Comparison of ENCODE assay signal across 12 mouse cellular contexts in the genomic region with DNA sequence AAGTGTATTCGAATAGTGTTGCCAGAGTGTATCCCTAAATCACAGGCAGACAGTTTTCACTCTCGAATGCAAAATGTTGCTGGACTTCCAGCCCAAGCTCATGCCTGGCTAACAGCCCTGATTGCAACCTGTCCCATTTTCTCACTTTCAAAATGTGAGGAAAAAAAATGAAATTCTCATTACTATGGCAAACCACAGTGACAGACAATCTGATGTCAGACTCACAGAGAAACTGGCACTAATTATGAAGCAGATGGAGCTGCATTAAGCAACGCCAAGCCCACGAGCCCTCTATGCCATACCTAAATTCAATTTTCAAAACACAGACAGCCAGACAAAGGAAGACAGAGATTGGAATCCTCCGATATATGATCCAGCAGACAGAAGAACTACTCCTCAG.
A peak's percentile ranks its signal among the peaks of the same experiment; 100 is the strongest.
DNase-seq lines count a peak whose midpoint lies in the region; ATAC-seq lines count a peak whose summit lies in the region.
"Had no signal": no experiment of that assay in that cellular context is flagged by ENCODE, and none has a peak within 500 bp of the region (broad histone marks: within the 10 kb centered on the region; RNA-seq: fewer than 3 reads in every experiment).

No protein-coding gene starts in this region.

- no peaks in the 10 kb centered on the region for H3K27me3 ChIP-seq in forebrain, embryonic 13.5 days
- H3K27me3 ChIP-seq in forebrain, embryonic 10.5 days (ENCODE audit: poor library complexity, severe bottlenecking) = no peaks in the 10 kb centered on the region

- H3K36me3 ChIP-seq in forebrain, embryonic 13.5 days (ENCODE audit: poor library complexity, severe bottlenecking) = no peaks in the 10 kb centered on the region
- no peaks in the 10 kb centered on the region for H3K36me3 ChIP-seq in forebrain, embryonic 10.5 days (replicated peaks)

- H3K27ac ChIP-seq in forebrain, embryonic 13.5 days = peak overlapping the region; percentile 67
- H3K27ac ChIP-seq in forebrain, embryonic 10.5 days = no peak overlapping the region
- H3K27ac ChIP-seq: kidney, postnatal 0 days had no signal

- H3K4me1 ChIP-seq in forebrain, embryonic 13.5 days = peaks cover 15% of the 10 kb centered on the region
- 0 out of 2 replicates have a peak, but pooled peaks cover 4% of the 10 kb centered on the region for H3K4me1 ChIP-seq in forebrain, embryonic 10.5 days

- no peak for DNase-seq in forebrain, embryonic 10.5 days (ENCODE audit: extremely low spot score, low spot score)
- DNase-seq in right cerebral cortex, adult 18-20 months = peak; percentile 36
- no peak for DNase-seq in right cerebral cortex, postnatal 4 days
- peak; percentile 51 to 81 for DNase-seq in layer of hippocampus, adult 18-20 months (ENCODE audit: low spot score in 2 of 2)
- no peak for DNase-seq in heart, postnatal 10 days
- DNase-seq in heart, postnatal 14 days = no peak
- DNase-seq in kidney, adult 8-10 months = no peak
- DNase-seq: heart, adult 11 months; lung, embryonic 14.5 days; thymus, adult 2 months had no signal

- no peaks in the 10 kb centered on the region for H3K9me3 ChIP-seq in forebrain, embryonic 13.5 days (replicated peaks)
- H3K9me3 ChIP-seq in forebrain, embryonic 10.5 days = no peaks in the 10 kb centered on the region

- no peak overlapping the region for H3K4me3 ChIP-seq in forebrain, embryonic 13.5 days
- no peak overlapping the region for H3K4me3 ChIP-seq in forebrain, embryonic 10.5 days

- no peak overlapping the region for H3K4me2 ChIP-seq in forebrain, embryonic 13.5 days
- H3K4me2 ChIP-seq: lung, embryonic 14.5 days had no signal

- peak; percentile 83 for ATAC-seq in forebrain, embryonic 13.5 days

- H3K9ac ChIP-seq in forebrain, embryonic 13.5 days = no peak overlapping the region
- H3K9ac ChIP-seq: lung, embryonic 14.5 days had no signal

- intact Hi-C loops in heart, postnatal 10 days (cut with DNase I) = no loop called here
- intact Hi-C loops in heart, postnatal 14 days (cut with DNase I) = no loop called here

- WGBS in forebrain, embryonic 13.5 days = 57% methylated on average over 5 of the region's 5 CpGs
- WGBS in forebrain, embryonic 10.5 days = 91% methylated on average over 5 of the region's 5 CpGs

Comparison
In these comparisons a context has a peak if more than half of its experiments do, and no peak if none do; other contexts are left out.
1. DNase-seq: peak in right cerebral cortex, adult 18-20 months (single experiment) and layer of hippocampus, adult 18-20 months (2 of 2); none in forebrain, embryonic 10.5 days (single experiment), right cerebral cortex, postnatal 4 days (single experiment), heart, postnatal 10 days (0 of 2), heart, postnatal 14 days (0 of 2) and kidney, adult 8-10 months (0 of 2).